Mouse (Mus musculus) effector memory CD4-positive, alpha-beta T cell, adult 5 months (primary cell): ENCODE results near the gene Dazap1. TPM values are rescaled to one million over a fixed set of nuclear protein-coding genes. Genes with fewer than 3 reads are reported as not detected.

Experiments used
- polyA plus RNA-seq: library from polyadenylated mRNA; unstranded; fragments of 100-300 nt; shearing (Covaris generic); gene quantifications from one replicate; pipeline ENCODE4 v1.2.1, GENCODE M21; 2017

Gene Dazap1
- 91.1 TPM for polyA plus RNA-seq

GRCm38 (mm10) chr10:80260642-80261584, at the start of gene Dazap1, which contains the start of gene Gamt:
Dazap1 (plus strand) TSS chr10:80261486.
Gamt (minus strand) TSS chr10:80261012.

GRCm38 (mm10) chr10:80226416-80227165, 34.7 kb upstream of the Dazap1 start, which contains the start of gene Mum1:
Mum1 (plus strand) TSS chr10:80226434.

GRCm38 (mm10) chr10:80248971-80249640, 12.2 kb upstream of the Dazap1 start, which contains the start of gene Ndufs7:
Ndufs7 (plus strand) TSS chr10:80249121.

GRCm38 (mm10) chr10:80292251-80293146, 31.2 kb downstream of the Dazap1 start, which contains the start of gene Rps15:
Rps15 (plus strand) TSS chr10:80292453.

GRCm38 (mm10) chr10:80295618-80296425, 34.5 kb downstream of the Dazap1 start, which contains the start of gene Apc2:
Apc2 (plus strand) TSS chr10:80295977.

GRCm38 (mm10) chr10:80320340-80320760, 59.1 kb downstream of the Dazap1 start, which contains the start of gene 2310011J03Rik:
2310011J03Rik (minus strand) TSS chr10:80320537.

GRCm38 (mm10) chr10:80329273-80330081, 68.2 kb downstream of the Dazap1 start, which contains the start of the genes Pcsk4 and Reep6:
Pcsk4 (minus strand) TSS chr10:80329498.
Reep6 (plus strand) TSS chr10:80329953.

Other genes starting within 250 kb of the Dazap1 start
- gene Arhgap45, start 244.8 kb upstream of the Dazap1 start, polyA plus RNA-seq: 733 TPM
- 112 TPM for gene Polr2e, start 221.7 kb upstream of the Dazap1 start, polyA plus RNA-seq
- 368 TPM for gene Gpx4, start 214.3 kb upstream of the Dazap1 start, polyA plus RNA-seq
- gene Sbno2, start 155.9 kb upstream of the Dazap1 start, polyA plus RNA-seq: 62.6 TPM
- gene Stk11, start 145.7 kb upstream of the Dazap1 start, polyA plus RNA-seq: 79.3 TPM
- 431 TPM for gene Atp5d, start 122.9 kb upstream of the Dazap1 start, polyA plus RNA-seq
- gene Cbarp, start 120.7 kb upstream of the Dazap1 start, polyA plus RNA-seq: 18.9 TPM
- gene Midn, start 113.2 kb upstream of the Dazap1 start, polyA plus RNA-seq: 7.3 TPM
- 244 TPM for gene Cirbp, start 95.5 kb upstream of the Dazap1 start, polyA plus RNA-seq
- gene 1600002K03Rik, start 88.5 kb upstream of the Dazap1 start, polyA plus RNA-seq: 17.4 TPM
- gene Efna2, start 82.0 kb upstream of the Dazap1 start, polyA plus RNA-seq: not detected
- 75.3 TPM for gene Mum1, start 35.1 kb upstream of the Dazap1 start, polyA plus RNA-seq
- 146 TPM for gene Ndufs7, start 12.4 kb upstream of the Dazap1 start, polyA plus RNA-seq
- gene Gamt, start 474 bp upstream of the Dazap1 start, polyA plus RNA-seq: 0.39 TPM
- 817 TPM for gene Rps15, start 31.0 kb downstream of the Dazap1 start, polyA plus RNA-seq
- not detected for gene Apc2, start 34.5 kb downstream of the Dazap1 start, polyA plus RNA-seq
- gene 2310011J03Rik, start 59.1 kb downstream of the Dazap1 start, polyA plus RNA-seq: 25.5 TPM
- gene Pcsk4, start 68.0 kb downstream of the Dazap1 start, polyA plus RNA-seq: 4.1 TPM
- not detected for gene Reep6, start 68.5 kb downstream of the Dazap1 start, polyA plus RNA-seq
- not detected for gene Adamtsl5, start 86.9 kb downstream of the Dazap1 start, polyA plus RNA-seq
- gene Plk5, start 95.0 kb downstream of the Dazap1 start, polyA plus RNA-seq: not detected
- 9.1 TPM for gene Mex3d, start 126.2 kb downstream of the Dazap1 start, polyA plus RNA-seq
- gene Mbd3, start 138.1 kb downstream of the Dazap1 start, polyA plus RNA-seq: 96.5 TPM
- gene Uqcr11, start 145.3 kb downstream of the Dazap1 start, polyA plus RNA-seq: 89.0 TPM
- gene Tcf3, start 172.2 kb downstream of the Dazap1 start, polyA plus RNA-seq: 87.3 TPM
- gene Onecut3, start 233.3 kb downstream of the Dazap1 start, polyA plus RNA-seq: not detected